Mouse (Mus musculus): Measurements from ENCODE around the gene Ripor2. TPM values are rescaled to one million over a fixed set of nuclear protein-coding genes. Genes with fewer than 3 reads are reported as not detected.

Gene Ripor2
- polyA plus RNA-seq, 1 experiment from 2014 or later, result 6.1 TPM

DNA sequence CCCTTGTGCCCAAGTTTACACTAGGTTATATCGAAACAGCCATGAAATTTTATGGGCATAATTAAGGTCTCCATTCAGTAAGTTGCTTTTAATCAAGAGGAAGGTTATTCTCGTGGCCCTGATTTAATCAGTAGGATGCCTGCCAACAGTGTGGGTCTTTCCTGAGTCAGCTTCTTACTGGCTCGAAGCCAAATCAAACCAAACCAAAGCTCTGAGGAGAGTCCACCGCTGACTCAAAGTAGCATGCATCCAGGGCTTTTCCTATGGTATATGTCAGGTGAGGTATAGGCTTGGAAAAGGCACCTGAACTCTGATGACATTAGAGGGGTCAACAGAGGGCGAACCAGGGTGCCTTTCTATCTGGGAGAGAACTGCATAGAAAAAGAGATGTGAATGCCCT is 199.9 kb downstream of the Ripor2 start:
- WGBS, result 66% methylated on average over 5 of the region's 5 CpGs
- H3K4me2 ChIP-seq (replicated peaks), result no peak overlapping the region
- H3K9me3 ChIP-seq, result no peaks in the 10 kb centered on the region
- H3K27me3 ChIP-seq, result no peaks in the 10 kb centered on the region
- no peaks in the 10 kb centered on the region for H3K36me3 ChIP-seq
- H3K9ac ChIP-seq, result no peak overlapping the region
- no peak overlapping the region for H3K4me3 ChIP-seq
- no peak overlapping the region for H3K27ac ChIP-seq
- H3K4me1 ChIP-seq, result no peaks in the 10 kb centered on the region
- no peak for ATAC-seq (ENCODE audit: insufficient number of reproducible peaks, insufficient read depth, low FRiP score, low TSS enrichment)

Other genes starting within 250 kb of the Ripor2 start
- not detected in 2 replicates for gene Armh2, start 159.0 kb downstream of the Ripor2 start, polyA plus RNA-seq (2016; fragmentation: Nextera tagmentation; extraction: Ambion mirVana)
- gene Gmnn, start 179.7 kb downstream of the Ripor2 start, polyA plus RNA-seq (2016; fragmentation: Nextera tagmentation; extraction: Ambion mirVana), result 109 and 113 TPM in 2 replicates
- 16.4 and 17.3 TPM in 2 replicates for gene BC005537, start 219.5 kb downstream of the Ripor2 start, polyA plus RNA-seq (2016; fragmentation: Nextera tagmentation; extraction: Ambion mirVana)
- 64.9 and 66.1 TPM in 2 replicates for gene Acot13, start 249.4 kb downstream of the Ripor2 start, polyA plus RNA-seq (2016; fragmentation: Nextera tagmentation; extraction: Ambion mirVana)
- gene Tdp2, start 249.5 kb downstream of the Ripor2 start, polyA plus RNA-seq (2016; fragmentation: Nextera tagmentation; extraction: Ambion mirVana), result 67.6 and 71.4 TPM in 2 replicates